ENCODE assay signal across 9 mouse cellular contexts in genomic region chr3:78792440-78793057, GRCm38 (mm10).
DNase-seq lines count a peak whose midpoint lies in the region; ATAC-seq and TF ChIP-seq lines count a peak whose summit lies in the region.
"Had no signal": no experiment of that assay in that cellular context is flagged by ENCODE, and none has a peak within 500 bp of the region (broad histone marks: within the 10 kb centered on the region; RNA-seq: fewer than 3 reads in every experiment).

No protein-coding gene starts in this region.

- H3K9me3 ChIP-seq in kidney, embryonic 16.5 days (ENCODE audit: low read length) = no peaks in the 10 kb centered on the region
- no peaks in the 10 kb centered on the region for H3K9me3 ChIP-seq in forebrain, postnatal 0 days (ENCODE audit: low read length)
- no peaks in the 10 kb centered on the region for H3K9me3 ChIP-seq in midbrain, postnatal 0 days (ENCODE audit: low read length)
- H3K9me3 ChIP-seq: embryonic facial prominence, embryonic 12.5 days; liver, embryonic 15.5 days had no signal

- H3K4me2 ChIP-seq in kidney, embryonic 16.5 days (replicated peaks; ENCODE audit: low read depth, low read length) = no peak overlapping the region
- no peak overlapping the region for H3K4me2 ChIP-seq in forebrain, postnatal 0 days (ENCODE audit: low read depth)
- no peak overlapping the region for H3K4me2 ChIP-seq in midbrain, postnatal 0 days (ENCODE audit: low read depth, low read length, poor library complexity, severe bottlenecking)
- H3K4me2 ChIP-seq: embryonic facial prominence, embryonic 12.5 days; liver, embryonic 15.5 days had no signal

- DNase-seq in kidney, adult 8-10 months = no peak
- DNase-seq in brain, embryonic 14.5 days (ENCODE audit: low read depth) = peak; percentile 91
- no peak for DNase-seq in forebrain, postnatal 0 days
- peak; percentile 55 for DNase-seq in midbrain, postnatal 0 days (ENCODE audit: low spot score)
- no peak for DNase-seq in lung, postnatal 10 days

- no peak overlapping the region for H3K9ac ChIP-seq in kidney, embryonic 16.5 days (replicated peaks; ENCODE audit: low read length)
- H3K9ac ChIP-seq in forebrain, postnatal 0 days = no peak overlapping the region
- no peak overlapping the region for H3K9ac ChIP-seq in midbrain, postnatal 0 days (replicated peaks; ENCODE audit: low read length, poor library complexity, severe bottlenecking)
- H3K9ac ChIP-seq: embryonic facial prominence, embryonic 12.5 days; liver, embryonic 15.5 days had no signal

- WGBS in kidney, embryonic 16.5 days = 91% methylated on average over 7 of the region's 7 CpGs
- 40% methylated on average over 7 of the region's 7 CpGs for WGBS in forebrain, postnatal 0 days
- 94% methylated on average over 7 of the region's 7 CpGs for WGBS in midbrain, postnatal 0 days

- H3K27me3 ChIP-seq in kidney, embryonic 16.5 days (ENCODE audit: insufficient read depth, low read length) = no peaks in the 10 kb centered on the region
- no peaks in the 10 kb centered on the region for H3K27me3 ChIP-seq in forebrain, postnatal 0 days (ENCODE audit: insufficient read depth, low read length)
- H3K27me3 ChIP-seq in midbrain, postnatal 0 days (ENCODE audit: insufficient read depth, low read length) = no peaks in the 10 kb centered on the region
- H3K27me3 ChIP-seq: embryonic facial prominence, embryonic 12.5 days; liver, embryonic 15.5 days had no signal

- H3K4me3 ChIP-seq in kidney, embryonic 16.5 days (ENCODE audit: low read length) = no peak overlapping the region
- no peak overlapping the region for H3K4me3 ChIP-seq in forebrain, postnatal 0 days (ENCODE audit: low read depth, low read length)
- no peak overlapping the region for H3K4me3 ChIP-seq in midbrain, postnatal 0 days (ENCODE audit: low read depth, low read length)
- H3K4me3 ChIP-seq: embryonic facial prominence, embryonic 12.5 days; liver, embryonic 15.5 days had no signal

- peak; percentile 76; the same call in 1 of the 2 replicates for ATAC-seq in kidney, embryonic 16.5 days (ENCODE audit: low FRiP score, low TSS enrichment)
- peak; percentile 27; the same call in 1 of the 2 replicates for ATAC-seq in forebrain, postnatal 0 days
- ATAC-seq in midbrain, postnatal 0 days (ENCODE audit: low FRiP score) = peak; percentile 54
- ATAC-seq in activated CD4-positive, CD25-positive, alpha-beta regulatory T cell, adult 4 months = no peak

- no peak overlapping the region for H3K27ac ChIP-seq in kidney, embryonic 16.5 days (ENCODE audit: low read length)
- no peak overlapping the region for H3K27ac ChIP-seq in forebrain, postnatal 0 days (ENCODE audit: low read depth, low read length)
- no peak overlapping the region for H3K27ac ChIP-seq in midbrain, postnatal 0 days (ENCODE audit: low read depth, low read length)
- H3K27ac ChIP-seq: embryonic facial prominence, embryonic 12.5 days; liver, embryonic 15.5 days had no signal

- no peak for TF ChIP-seq POLR2A in brain, embryonic 14.5 days (IDR thresholded peaks at IDR 0.05; ENCODE audit: borderline replicate concordance, extremely low read depth, insufficient read depth, insufficient read length, poor library complexity, severe bottlenecking)

- H3K36me3 ChIP-seq in kidney, embryonic 16.5 days (ENCODE audit: insufficient read depth, low read length) = no peaks in the 10 kb centered on the region
- H3K36me3 ChIP-seq in forebrain, postnatal 0 days (ENCODE audit: insufficient read depth) = no peaks in the 10 kb centered on the region
- H3K36me3 ChIP-seq in midbrain, postnatal 0 days (ENCODE audit: insufficient read depth, low read length) = no peaks in the 10 kb centered on the region
- H3K36me3 ChIP-seq: embryonic facial prominence, embryonic 12.5 days; liver, embryonic 15.5 days had no signal

- H3K4me1 ChIP-seq in kidney, embryonic 16.5 days (ENCODE audit: insufficient read depth, low read length) = no peaks in the 10 kb centered on the region
- no peaks in the 10 kb centered on the region for H3K4me1 ChIP-seq in forebrain, postnatal 0 days (ENCODE audit: insufficient read depth)
- no peaks in the 10 kb centered on the region for H3K4me1 ChIP-seq in midbrain, postnatal 0 days (ENCODE audit: insufficient read depth, low read length)
- H3K4me1 ChIP-seq: embryonic facial prominence, embryonic 12.5 days; liver, embryonic 15.5 days had no signal

- no peak for TF ChIP-seq CTCF in brain, embryonic 14.5 days (IDR thresholded peaks at IDR 0.05; ENCODE audit: borderline replicate concordance, extremely low read depth, insufficient read depth, insufficient read length)
- no peak for TF ChIP-seq CTCF in forebrain, postnatal 0 days (IDR thresholded peaks at IDR 0.05; ENCODE audit: low read depth)
- TF ChIP-seq CTCF in midbrain, postnatal 0 days (IDR thresholded peaks at IDR 0.05) = no peak

Comparison
In these comparisons a context has a peak if more than half of its experiments do, and no peak if none do; other contexts are left out.
1. DNase-seq: peak in brain, embryonic 14.5 days (single experiment) and midbrain, postnatal 0 days (single experiment); none in kidney, adult 8-10 months (0 of 2), forebrain, postnatal 0 days (single experiment) and lung, postnatal 10 days (single experiment).